Mouse (Mus musculus): ENCODE measurements around the gene Gabbr1.
"Not testable (repeated sequence)": the region's sequence is repeated elsewhere in the genome, so short reads cannot be mapped to it uniquely, and the experiment has no call there.

The Gabbr1 gene

DNA sequence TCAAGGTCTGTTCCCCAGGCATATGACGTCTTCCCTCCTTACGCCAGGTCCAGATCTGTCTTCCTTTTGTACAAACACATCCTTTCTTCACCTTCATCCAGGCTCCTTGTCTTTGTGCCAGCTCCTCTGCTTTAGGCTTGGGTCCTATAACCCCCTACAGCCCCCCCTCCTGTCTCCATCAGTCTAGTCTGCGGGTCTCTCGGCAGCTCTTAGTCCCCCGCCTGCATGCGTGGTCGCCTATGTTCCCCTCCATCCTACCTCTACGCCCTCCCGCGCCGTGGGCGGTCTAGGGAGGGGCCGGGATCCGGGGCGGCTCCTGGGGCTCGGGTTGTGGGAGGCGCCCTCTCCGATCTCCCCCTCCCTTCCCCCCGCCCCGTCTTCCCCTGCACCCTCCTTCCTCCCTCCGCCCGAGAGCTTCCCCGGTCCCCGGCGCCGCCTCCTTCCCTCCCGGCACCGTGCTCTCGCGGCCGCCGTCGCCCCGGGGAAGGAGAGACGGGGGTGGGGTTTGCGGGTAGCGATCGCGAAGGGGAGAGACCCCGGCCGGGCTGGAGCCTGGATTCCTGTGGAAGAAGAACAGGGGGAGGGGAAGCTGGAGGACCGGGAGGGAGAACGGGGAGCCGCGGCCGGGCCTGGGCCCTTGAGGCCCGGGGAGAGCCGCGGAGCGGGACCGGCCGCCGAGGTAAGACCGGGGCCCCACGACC lies at the start of gene Gabbr1:
Gene Gabbr1 (plus strand): TSS at position 356 of the 701 bp plus-strand sequence.
- DNase-seq: peak; percentile 83

- DNase-seq: peak; percentile 58
These were observed 48.6 kb upstream of the Gabbr1 start for GRCm38 (mm10) chr17:36997033-36997735.

DNA sequence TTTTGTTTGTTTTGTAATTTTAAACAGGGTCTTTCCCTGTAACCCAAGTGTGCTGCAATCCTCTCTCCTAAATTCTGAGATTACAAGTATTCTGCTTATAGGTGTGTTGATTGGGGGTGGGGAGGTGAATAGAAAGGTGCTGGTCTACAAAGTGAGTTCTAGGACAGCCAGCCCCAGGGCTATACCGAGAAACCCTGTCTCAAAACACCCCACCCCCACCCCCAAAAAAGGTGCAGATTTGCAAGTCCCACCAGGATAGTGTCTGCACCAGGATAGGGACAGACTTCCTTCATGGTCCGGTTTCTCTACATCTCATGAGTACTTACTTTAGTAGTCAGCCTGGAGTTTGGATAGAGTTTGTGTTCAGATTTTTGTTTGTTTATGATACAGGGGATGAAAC lies 47.3 kb upstream of the Gabbr1 start:
- no peak for DNase-seq

DNA sequence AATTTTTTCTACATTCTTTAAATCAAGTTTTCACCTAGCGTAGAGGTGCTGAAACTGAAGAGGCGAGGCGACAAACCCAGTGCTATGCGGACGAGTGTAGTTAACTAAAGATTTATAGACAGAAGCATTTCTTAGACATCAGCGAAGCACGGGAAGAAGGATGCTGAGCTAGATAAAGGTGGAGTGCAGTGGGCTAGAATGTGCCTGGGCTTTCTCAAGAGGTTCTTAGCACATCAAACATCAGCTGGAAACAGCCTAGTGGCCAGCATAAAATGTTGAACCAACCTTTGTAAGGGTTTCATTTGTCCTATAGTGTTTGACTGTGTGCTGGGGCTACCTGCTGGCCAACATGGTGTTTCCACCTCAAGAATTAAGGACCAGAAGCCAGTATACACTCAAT lies 44.9 kb upstream of the Gabbr1 start, which contains the start of gene Zfp57:
Gene Zfp57 (plus strand): TSS at position 301 of the 400 bp plus-strand sequence.
- no peak for DNase-seq

GRCm38 (mm10) chr17:37002364-37003330 lies 43.1 kb upstream of the Gabbr1 start:
- DNase-seq: no peak

DNA sequence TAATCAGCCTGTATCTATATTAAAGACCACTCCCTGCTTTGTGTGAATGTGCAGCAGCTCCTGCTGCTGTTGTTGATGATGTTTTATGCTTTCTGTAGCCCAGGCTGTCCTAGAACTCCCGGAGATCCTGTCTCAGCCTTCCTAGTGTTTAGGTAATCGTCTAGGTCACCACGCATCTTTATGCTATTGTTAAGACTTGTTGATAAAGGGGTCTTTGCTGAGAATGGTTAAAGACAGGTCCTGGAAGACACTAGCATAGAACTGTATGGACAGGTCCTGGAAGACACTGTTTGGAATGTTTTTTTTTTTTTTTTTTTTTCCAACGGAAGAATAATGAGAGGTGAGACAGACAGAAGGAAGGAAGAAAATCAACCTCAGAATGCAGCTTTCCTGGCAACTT lies 42.4 kb upstream of the Gabbr1 start:
- DNase-seq: no peak

DNA sequence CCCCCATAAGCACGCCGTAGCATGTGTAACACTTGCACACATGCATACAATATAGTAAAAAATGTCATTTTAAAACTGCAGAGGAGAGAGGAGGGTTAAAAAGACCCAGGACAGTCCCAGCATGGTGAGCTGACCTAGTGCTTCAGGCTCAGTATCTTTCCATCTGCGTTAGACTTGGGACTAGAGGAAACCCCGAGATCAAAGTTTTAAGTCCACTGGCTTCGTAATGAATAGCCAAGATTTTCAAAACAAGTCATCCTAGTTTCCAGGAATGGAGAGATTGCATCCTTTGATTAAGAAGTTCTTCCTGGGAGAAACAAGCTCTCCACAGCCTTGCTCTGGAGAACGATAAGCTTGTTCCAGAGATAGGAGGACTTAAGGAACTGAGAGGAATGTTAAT lies 37.6 kb upstream of the Gabbr1 start:
- no peak for DNase-seq

- no peak for DNase-seq
These were observed 36.2 kb upstream of the Gabbr1 start for GRCm38 (mm10) chr17:37009460-37010042.

- no peak for DNase-seq
These were observed 34.0 kb upstream of the Gabbr1 start for GRCm38 (mm10) chr17:37011719-37012118.

DNA sequence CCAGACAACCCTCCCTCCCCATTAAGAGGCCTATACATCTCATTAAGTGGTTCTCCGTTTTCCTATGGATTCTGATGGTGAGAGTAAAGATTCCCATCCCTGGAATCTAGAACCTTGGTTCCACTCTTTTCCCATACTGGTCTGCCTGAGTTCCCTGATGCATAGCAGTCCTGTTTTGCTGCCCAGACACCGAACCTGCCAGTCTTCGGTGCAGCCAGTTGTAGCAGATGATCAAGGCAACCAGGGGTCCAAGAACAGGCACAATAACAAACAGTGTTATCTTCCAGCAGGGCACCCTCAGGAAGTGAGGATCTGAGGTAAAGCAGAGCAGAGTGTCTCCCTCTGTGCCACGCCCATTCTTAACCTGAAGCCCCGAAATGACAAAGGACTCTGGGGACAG lies 33.6 kb upstream of the Gabbr1 start:
- DNase-seq: no peak

- DNase-seq: no peak
These were observed 29.4 kb upstream of the Gabbr1 start for GRCm38 (mm10) chr17:37016333-37016732.

- DNase-seq: peak; percentile 51
These were observed 27.4 kb upstream of the Gabbr1 start for GRCm38 (mm10) chr17:37018328-37018727.

GRCm38 (mm10) chr17:37019242-37019641 lies 26.5 kb upstream of the Gabbr1 start:
- not testable (repeated sequence) for DNase-seq

DNA sequence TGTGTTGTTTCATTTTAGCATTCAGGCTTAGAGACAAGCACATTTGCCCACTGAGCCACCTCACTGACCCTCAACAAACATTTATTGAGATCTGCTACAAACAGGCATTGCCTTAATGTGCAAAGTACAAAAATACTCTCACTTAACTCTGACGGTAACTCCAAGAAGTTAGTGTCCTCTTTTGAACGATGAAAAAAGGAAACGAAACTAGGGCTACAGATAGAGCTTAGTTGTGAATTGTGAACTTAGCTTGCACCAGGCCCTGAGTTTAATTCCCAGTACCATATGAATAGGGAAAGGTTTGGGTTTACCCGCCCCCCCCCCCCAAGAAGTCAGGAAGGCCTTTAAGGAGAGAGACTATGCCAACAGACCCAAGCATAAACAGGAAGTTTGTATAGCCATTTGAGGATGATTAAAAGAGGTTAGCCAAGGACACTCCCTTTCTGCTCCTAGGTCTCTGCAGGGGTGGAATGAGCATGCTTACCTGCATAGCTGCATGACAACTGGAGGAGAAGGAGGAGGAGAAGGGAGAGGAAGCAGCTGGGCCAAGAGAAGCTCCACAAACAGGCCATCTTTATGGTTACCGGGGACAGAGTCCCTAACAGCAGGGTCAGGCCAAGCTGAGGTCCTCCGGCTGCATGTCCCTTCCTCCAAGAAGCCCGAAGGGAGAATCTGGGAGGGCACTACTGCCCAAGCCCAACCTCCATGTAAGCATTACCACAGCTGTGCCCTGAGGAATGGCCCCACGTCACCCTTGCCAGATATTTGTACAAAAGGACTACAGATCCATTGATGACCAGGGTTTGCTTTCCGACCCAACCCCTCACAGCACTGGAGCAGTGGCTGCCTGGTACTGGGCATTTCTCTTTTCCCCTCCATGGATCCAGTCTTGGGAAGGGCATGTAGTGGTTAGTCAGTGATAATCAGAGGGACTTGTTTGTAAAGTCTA lies 22.9 kb upstream of the Gabbr1 start, which contains the start of gene Mog:
Gene Mog (minus strand): TSS at position 771 of the 949 bp plus-strand sequence.
- peak; percentile 87 for DNase-seq

DNA sequence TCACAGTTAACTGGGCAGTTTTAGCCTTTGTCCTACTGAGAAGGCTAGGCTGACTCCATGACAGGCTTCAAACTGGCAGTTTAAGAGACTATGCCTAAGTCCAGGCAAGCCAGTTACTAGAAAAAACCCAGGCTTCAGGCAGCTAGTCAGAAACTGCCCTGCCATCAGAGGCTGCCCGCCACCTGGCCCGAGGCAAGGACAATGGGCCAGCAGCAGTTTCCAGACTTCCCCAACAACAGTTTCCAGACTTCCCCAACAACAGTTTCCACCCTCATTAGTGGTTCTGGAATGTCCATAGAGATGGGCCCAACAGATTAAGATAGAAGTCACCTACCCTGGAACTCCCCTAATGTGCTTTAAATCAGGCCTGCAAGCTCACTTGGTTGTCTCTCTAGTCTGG lies 19.3 kb upstream of the Gabbr1 start:
- DNase-seq: no peak

DNA sequence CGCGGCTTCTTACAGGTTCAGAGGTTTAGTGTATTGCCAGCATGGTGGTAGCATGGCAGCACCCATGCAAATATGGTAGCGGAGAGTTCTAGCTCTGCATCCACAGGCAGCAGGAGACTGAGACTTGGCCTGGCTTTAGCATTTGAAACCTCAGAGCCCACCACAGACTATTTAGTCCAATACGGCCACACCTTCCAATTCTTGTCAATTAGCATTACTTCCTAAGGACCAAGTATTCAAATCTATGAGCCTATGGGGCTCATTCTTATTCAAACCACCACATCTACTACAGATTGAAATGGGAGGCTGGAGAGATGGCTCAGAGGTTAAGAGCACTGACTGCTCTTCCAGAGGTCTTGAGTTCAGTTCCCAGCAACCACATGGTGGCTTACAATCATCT lies 18.3 kb upstream of the Gabbr1 start:
- DNase-seq: no peak

- no peak for DNase-seq
These were observed 17.6 kb upstream of the Gabbr1 start for GRCm38 (mm10) chr17:37028212-37028611.

DNA sequence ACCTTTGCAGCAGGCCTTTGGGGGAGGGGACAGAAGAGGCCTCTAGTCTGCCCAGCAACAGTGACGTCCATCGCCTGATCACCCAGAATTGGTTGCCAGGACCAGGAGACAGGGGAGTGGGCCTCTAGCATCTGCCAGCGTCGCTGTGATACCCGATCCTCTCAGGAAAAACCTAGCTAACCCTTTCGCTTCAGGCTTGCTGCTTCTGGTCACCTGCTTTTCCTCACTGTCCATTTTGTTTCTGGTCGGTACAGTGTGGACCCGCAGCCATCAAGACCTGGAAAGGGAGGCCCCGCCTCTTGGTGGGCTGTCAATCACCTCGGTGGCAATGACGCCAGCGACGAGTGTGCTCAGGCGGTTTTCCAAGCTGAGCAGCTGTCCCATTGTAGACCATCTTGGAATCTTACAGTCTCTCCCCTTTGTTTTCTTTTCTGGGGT lies 17.1 kb upstream of the Gabbr1 start:
- peak; percentile 95 for DNase-seq

GRCm38 (mm10) chr17:37029162-37029561 lies 16.6 kb upstream of the Gabbr1 start:
- DNase-seq: no peak

DNA sequence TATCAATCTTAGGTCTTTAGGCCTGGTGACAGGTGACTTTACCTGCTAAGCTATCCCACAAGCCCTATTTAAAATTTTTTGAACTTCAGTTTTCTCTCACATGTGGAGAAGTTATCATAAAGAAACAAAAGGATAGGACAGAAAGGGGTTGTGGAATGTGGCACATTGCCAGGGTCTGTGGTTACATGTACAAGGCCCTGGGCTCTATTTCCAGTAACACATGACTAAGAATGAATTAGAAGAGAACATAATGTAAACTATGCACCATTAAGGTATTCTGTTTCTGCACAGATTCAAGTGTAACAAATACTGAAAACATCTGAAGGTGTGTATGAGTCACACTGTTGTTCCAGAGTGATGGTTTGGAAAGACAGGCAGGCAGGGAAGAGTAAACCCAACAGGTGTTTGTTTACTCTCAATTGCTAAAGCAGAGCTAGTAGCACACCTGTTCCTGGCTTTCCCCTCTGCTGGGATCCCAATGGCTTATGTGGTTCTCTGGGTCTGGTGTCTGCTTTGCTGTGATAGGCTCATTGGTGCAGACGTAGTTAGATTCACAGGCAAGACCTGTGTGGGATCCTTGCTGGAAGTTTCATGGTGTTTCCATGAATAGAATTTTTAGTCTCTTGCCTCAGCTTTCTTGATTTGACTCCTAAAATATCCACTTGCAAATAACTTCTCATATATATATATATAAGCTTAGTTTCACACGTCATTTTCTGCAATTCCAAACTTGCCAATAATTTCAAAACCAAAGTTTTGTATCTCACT lies 6.5 kb upstream of the Gabbr1 start:
- no peak for DNase-seq

Data from layer of hippocampus, adult 9-11 months (tissue).